Mouse (Mus musculus) bone marrow macrophage, adult 2 months (primary cell): ENCODE data around the gene Inava. TPM values are rescaled to one million over a fixed set of nuclear protein-coding genes. Genes with fewer than 3 reads are reported as not detected.

Source experiments
- H3K27ac ChIP-seq: 2 replicates; pipeline ENCODE4 v1.5.1; 2012; ENCODE audit warnings: low read depth, low read length; ENCODE audit not compliant: insufficient read depth
- H3K4me1 ChIP-seq: 2 replicates; pipeline ENCODE4 v1.6.1; 2012; ENCODE audit warnings: low read length; ENCODE audit not compliant: control insufficient read depth, insufficient read depth
- H3K4me3 ChIP-seq: 2 replicates; pipeline ENCODE4 v1.5.1; 2012; ENCODE audit warnings: mild to moderate bottlenecking, low read length, moderate library complexity; ENCODE audit not compliant: insufficient read depth
- CTCF ChIP-seq: IDR thresholded peaks from 2 replicates; pipeline ENCODE4 v1.5.1; 2012; ENCODE audit warnings: low read depth, mild to moderate bottlenecking, low read length, moderate library complexity
- POLR2A ChIP-seq: IDR thresholded peaks from 2 replicates; pipeline ENCODE4 v1.6.1; 2012; ENCODE audit warnings: mild to moderate bottlenecking, low read depth, low read length, borderline replicate concordance
- polyA plus RNA-seq: library from polyadenylated mRNA; stranded (reverse); fragments of >200 nt; gene quantifications from 2 replicates; pipeline ENCODE4 v1.2.4, GENCODE M21; 2012; ENCODE audit not compliant: missing spikeins, insufficient read depth, insufficient read length

Inava gene
- polyA plus RNA-seq, 1 experiment, result not detected

DNA sequence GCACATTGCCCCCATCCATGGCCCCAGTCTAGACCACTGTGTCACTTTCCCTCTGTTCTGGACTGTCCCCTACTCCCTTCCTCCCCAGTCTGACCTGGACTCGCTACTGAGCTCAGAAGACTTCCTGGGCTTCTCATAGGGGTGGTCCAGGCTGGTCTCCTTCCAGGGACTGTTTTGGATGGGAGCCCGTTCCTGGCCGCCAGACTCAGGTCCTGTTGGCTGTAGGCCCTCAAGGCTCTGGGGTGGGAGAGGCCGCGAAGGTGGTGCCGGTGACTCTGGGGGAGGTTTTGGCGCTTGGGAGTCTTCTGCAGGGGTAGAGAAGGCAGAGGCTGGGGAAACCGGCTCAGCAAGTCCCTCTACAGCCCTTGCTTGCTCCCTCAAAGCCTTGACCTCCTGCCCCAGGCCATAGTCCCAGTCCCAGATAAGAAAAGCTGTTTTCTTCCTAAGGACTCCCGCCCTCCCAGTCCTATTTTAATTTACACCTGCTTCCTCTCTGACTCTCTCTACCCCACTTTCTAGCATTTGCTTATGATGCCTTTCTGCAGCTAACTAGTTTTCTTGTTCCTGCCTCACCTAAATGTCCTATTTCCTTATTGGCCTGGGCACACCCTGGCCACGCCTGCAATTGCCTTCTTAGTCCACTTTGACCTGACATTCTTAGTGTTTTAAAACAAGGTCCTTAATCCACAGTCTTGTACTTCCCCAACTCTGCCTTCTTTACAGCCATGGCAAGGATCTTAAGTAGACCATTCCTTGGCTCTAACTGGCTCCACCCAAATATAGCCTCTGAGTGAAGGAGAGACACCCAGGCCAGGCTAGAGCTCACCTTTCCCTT lies 13.8 kb downstream of the Inava start:
- Histone ChIP-seq H3K27ac (no peak overlapping the region), H3K4me1 (no peaks in the 10 kb centered on the region)
- TF ChIP-seq POLR2A, result no peak
- no peak for TF ChIP-seq CTCF

DNA sequence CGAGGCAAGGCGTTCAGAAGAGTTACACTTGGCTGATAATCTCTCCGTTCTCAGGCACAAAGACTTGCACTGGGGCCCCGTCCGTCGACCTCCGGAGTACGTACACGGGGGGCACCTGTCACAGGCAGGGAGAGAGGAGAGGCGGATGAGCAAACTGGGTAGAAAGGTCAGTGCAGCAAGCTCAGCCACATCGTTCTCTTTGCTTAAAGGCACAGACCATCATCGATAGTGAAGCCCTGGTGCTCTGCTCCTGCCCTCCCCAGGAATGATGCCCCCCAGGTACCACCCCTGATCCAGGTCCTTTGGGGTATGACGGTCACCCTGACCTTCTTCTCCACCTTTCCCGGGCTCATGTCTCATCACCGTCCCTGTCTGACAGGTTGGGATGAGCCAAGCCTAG lies 19.8 kb downstream of the Inava start:
- H3K4me3 ChIP-seq, result no peak overlapping the region
- no peak for TF ChIP-seq CTCF
- no peaks in the 10 kb centered on the region for H3K4me1 ChIP-seq

More for the DNA sequence above, 13.8 kb downstream of the Inava start:
- H3K4me3 ChIP-seq, result no peak overlapping the region

DNA sequence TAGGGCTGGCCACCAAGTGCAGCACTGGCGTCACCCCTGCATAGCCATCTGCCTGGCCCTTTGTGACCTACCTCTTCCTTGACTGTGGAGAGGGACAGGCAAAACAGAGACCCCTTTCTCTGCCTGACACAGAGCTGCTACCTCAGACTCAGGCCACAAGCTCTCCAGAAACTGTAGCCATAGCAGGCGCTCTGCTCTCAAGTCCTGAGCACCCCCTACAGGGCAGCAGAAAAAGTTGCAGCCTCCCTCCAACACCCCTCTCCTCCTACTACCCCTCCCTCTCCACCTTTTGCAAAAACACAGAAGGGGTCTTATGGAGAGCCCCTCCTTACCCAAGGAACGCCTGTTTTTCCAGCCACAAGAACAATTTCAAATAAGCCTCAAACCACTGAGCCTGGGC lies 21.3 kb downstream of the Inava start, which contains the start of gene Mroh3:
Mroh3 (minus strand) TSS at position 26 of the 400 bp plus-strand sequence.
- Histone ChIP-seq H3K27ac (no peak within 1 kb of the TSS), H3K4me1 (no peaks in the 10 kb centered on the region), H3K4me3 (no peak within 1 kb of the TSS)
- TF ChIP-seq POLR2A, result no peak
- peak; percentile 36; the same call in 1 of the 2 replicates for TF ChIP-seq CTCF

More for the DNA sequence above, 19.8 kb downstream of the Inava start:
- no peak overlapping the region for H3K27ac ChIP-seq

DNA sequence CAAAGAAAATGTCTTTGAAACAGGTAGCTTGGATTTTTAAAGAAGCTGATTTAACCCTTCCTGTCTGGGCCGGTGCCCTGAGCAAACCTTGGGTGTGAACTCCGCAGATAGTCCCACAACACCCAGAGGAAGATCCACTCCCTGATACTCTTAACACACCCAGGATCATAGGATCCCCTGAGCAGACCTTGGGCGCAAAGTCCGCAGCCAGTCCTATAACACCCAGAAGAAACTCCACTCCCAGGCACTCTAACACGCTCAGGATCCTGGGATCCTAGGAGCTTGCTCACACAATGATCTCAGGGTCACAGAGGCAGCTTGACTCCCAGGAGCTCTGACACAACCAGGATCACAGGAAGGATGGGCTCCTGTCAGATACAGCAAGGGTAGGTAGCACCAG lies 44.0 kb downstream of the Inava start:
- TF ChIP-seq POLR2A (no peak), CTCF (no peak)
- Histone ChIP-seq H3K4me3 (no peak overlapping the region), H3K4me1 (peaks cover 5% of the 10 kb centered on the region; the same call in 1 of the 2 replicates), H3K27ac (no peak overlapping the region)

DNA sequence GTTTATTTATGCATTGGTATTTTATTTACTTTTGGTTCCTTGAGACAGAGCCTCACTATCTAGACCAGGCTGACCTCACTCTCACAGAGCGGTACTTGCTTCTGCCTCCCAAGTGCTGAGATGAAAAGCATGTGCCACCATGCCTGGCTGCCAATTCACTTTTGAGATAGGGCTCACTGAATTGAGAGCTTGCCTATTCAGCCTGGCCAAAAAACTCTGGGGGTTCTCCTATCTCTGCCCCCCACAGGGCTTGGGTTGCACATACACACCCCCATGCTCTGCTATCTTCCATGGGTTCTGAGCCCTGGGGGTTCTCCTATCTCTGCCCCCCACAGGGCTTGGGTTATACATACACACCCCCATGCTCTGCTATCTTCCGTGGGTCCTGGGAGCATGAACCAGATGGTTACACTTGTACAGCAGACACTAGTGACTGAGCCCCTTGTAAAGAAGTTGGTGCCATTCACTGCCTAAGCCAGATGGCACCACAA lies 54.5 kb downstream of the Inava start:
- TF ChIP-seq CTCF (no peak), POLR2A (no peak)
- H3K4me1 ChIP-seq, result 0 out of 2 replicates have a peak, but pooled peaks cover 2% of the 10 kb centered on the region

DNA sequence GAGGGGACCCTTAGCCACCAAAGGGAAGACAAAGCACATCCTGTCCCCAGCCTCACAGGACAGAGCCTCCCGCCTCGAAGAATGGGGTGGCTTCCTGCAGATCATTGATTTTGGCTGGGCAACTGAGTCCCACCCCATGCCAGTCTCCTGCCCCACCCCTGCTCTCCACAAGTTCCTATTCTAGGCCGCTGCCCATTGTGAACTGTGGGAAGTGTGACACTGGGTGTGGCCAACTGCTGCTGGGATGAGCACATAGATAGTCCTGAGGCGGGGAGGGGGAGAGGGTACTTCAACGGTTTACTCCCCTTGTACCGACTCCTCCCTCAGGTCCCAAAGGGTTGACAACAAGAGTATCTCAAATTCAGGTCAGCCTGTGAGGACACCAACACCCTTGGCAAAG lies 55.3 kb downstream of the Inava start:
- Histone ChIP-seq H3K4me3 (no peak overlapping the region), H3K4me1 (0 out of 2 replicates have a peak, but pooled peaks cover 2% of the 10 kb centered on the region), H3K27ac (no peak overlapping the region)
- TF ChIP-seq POLR2A (no peak), CTCF (no peak)

More for the DNA sequence above, 54.5 kb downstream of the Inava start:
- Histone ChIP-seq H3K4me3 (no peak overlapping the region), H3K27ac (no peak overlapping the region)

DNA sequence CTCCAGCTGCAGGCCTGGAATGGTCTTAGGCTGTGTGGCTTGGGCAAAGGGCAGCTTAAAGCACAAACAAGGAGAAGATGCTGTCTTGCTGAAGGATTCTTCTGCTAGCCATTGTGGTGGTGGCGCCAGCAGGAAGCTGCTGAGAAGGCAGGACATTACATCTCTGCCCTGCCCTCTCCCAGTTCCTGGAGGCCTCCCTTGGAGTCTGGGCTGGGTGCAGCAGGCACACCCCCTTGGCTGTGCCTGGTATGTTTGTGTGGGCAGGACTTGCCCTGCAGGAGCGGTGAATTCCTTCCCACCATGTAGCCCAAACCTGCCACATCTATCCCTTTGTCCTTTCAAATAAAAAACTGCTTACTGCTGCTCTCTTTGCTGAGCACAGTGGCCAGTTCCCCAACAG lies 57.0 kb downstream of the Inava start:
- TF ChIP-seq CTCF, result no peak
- no peak for TF ChIP-seq POLR2A
- Histone ChIP-seq H3K4me3 (no peak overlapping the region), H3K4me1 (0 out of 2 replicates have a peak, but pooled peaks cover 2% of the 10 kb centered on the region), H3K27ac (no peak overlapping the region)

DNA sequence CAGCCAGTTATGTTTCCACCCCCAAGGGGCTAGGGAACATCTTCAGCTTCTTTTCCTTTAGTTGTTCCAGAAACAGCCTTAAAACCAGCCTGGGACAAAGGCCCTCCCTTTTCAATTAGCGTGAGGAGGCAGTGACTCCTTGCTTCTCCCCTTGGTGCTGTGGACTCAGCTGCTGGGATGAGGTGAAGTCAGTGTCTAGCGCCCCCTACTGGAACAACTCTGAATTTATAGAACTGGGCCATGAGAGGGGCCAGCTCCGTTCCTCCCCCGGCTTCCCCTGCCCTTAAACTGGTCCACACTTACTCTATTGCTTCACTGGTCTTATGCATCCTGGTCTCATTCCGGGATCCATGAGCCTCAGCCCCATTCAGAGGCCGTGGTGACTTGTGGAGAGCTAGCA lies 58.9 kb downstream of the Inava start:
- H3K4me3 ChIP-seq, result no peak overlapping the region
- H3K27ac ChIP-seq, result no peak overlapping the region
- TF ChIP-seq CTCF (peak; percentile 87), POLR2A (no peak)
- H3K4me1 ChIP-seq, result 0 out of 2 replicates have a peak, but pooled peaks cover 2% of the 10 kb centered on the region

DNA sequence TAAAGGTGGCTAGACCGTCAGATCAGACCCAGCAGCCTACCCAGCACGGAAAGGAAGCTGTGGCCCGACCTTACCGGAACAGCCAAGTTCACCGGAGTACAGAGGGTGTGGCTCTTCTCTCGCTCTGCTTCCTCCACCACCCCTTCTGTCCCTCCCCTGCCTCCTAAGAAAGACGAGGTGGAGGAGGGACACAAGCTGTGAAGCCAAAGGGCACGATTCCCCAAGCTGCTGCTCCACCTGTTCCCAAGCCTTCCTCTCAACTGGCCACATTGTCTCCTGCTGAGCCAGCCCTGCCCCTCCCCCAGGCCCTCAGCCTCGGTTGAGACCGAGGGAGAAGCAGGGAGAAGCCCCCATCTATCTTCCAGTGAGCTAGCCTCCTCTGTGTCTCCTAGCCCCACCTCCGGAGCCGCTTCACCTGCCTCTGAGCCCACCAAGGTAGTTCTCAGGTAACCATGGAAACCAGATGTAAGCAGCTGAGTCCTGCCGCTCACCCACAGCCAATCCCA lies 59.9 kb downstream of the Inava start:
- H3K27ac ChIP-seq, result no peak overlapping the region
- H3K4me3 ChIP-seq, result no peak overlapping the region
- H3K4me1 ChIP-seq, result peaks cover 4% of the 10 kb centered on the region; the same call in 1 of the 2 replicates
- TF ChIP-seq POLR2A, result no peak
- TF ChIP-seq CTCF, result no peak

DNA sequence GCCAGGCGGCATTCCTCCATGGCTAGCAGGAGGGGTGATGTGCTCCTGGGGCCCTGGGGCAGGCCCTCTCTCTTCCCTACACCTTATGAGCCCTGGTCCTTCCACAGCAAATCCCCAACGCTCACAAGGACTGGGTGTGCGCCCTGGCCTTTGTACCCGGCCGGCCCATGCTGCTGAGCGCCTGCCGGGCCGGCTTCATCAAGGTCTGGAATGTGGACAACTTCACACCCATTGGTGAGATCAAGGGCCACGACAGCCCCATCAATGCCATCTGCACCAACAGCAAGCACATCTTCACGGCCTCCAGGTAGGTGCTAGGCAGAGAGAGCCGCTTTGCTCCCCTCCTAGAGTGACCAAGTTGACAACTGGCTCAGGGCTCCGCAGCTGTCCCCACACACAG lies 61.4 kb downstream of the Inava start:
- H3K27ac ChIP-seq, result no peak overlapping the region
- TF ChIP-seq POLR2A (no peak), CTCF (no peak)
- no peak overlapping the region for H3K4me3 ChIP-seq
- H3K4me1 ChIP-seq, result peaks cover 3% of the 10 kb centered on the region; the same call in 1 of the 2 replicates
